24 mouse cellular contexts compared by ENCODE assay signal in the genomic region with DNA sequence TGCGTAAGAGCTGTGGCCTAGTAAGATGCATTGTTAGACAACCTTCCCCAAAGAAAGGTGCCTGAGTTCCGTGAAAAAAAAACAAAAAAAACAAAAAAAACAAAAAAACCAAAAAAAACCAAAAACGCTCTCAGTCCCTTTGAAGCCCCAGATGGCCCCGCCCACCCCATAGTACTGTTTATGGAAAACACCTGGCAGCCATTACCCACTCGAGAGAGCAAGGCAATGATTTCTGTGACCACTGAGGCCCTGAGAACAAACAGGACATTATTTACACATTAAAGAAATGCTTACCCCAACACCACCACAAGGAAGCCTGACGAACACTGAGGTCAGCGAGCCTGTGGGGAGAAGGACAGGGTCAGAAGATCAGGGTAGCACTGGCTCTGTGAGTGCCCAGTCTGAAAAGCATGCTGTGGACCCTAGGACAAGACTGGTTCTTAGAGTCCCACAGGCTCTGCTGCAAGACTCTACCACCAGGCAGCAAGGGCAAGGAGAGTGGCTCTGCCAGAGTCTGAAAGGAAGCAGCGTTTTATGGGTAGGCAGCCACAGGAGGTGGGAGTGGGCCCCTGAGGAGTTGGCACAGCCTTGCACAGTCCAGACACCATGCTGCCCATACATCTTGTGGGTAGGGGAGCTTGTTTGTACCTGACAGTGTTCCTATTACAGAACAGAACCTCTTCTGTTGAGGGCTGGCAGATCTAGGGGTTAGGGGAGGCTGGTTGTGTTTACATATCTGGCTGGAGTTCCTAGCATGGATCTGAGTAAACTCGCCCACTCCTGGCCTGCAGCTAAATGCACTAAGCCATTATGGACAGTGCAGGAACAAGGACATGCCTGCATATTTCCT.
A peak's percentile ranks its signal among the peaks of the same experiment; 100 is the strongest.
DNase-seq lines count a peak whose midpoint lies in the region; ATAC-seq and TF ChIP-seq lines count a peak whose summit lies in the region.
"Had no signal": no experiment of that assay in that cellular context is flagged by ENCODE, and none has a peak within 500 bp of the region (broad histone marks: within the 10 kb centered on the region; RNA-seq: fewer than 3 reads in every experiment).

No protein-coding gene starts in this region.

- no peak overlapping the region for H3K4me2 ChIP-seq in limb, embryonic 14.5 days (replicated peaks; ENCODE audit: low read depth, low read length, severe bottlenecking)
- H3K4me2 ChIP-seq: forebrain, embryonic 13.5 days; midbrain, embryonic 15.5 days had no signal

- H3K36me3 ChIP-seq in limb, embryonic 14.5 days (ENCODE audit: control insufficient read depth, insufficient read depth, low read length), result peaks cover 61% of the 10 kb centered on the region
- no peaks in the 10 kb centered on the region for H3K36me3 ChIP-seq in heart, adult 2 months (ENCODE audit: control insufficient read depth, insufficient read depth, low read length)

- no peak for TF ChIP-seq POLR2A in limb, embryonic 14.5 days (IDR thresholded peaks at IDR 0.05; ENCODE audit: borderline replicate concordance, extremely low read depth, insufficient read depth, insufficient read length)
- TF ChIP-seq POLR2A in heart, adult 2 months (IDR thresholded peaks at IDR 0.05; ENCODE audit: insufficient read depth, low read depth, low read length), result no peak

- intact Hi-C loops in heart, adult 2 months (cut with DNase I), result loop anchor here (5.0 kb wide), 1 partner anchor 648 kb away; no protein-coding TSS in a partner anchor

- no peak for TF ChIP-seq EP300 in heart, adult 2 months (IDR thresholded peaks at IDR 0.05; ENCODE audit: insufficient read depth, low read depth, low read length)

- WGBS in limb, embryonic 14.5 days, result 33% methylated on average over 9 of the region's 9 CpGs
- WGBS in heart, adult 2 months, result 85% methylated on average over 9 of the region's 9 CpGs

- no peak for ATAC-seq in limb, embryonic 14.5 days (ENCODE audit: low FRiP score, low read depth)
- no peak for ATAC-seq in erythroblast, adult 5-6 weeks (replicated peaks; ENCODE audit: low FRiP score, poor library complexity, severe bottlenecking)
- ATAC-seq: CD4-positive, CD25-positive, alpha-beta regulatory T cell, adult 4 months; forebrain, embryonic 13.5 days; midbrain, embryonic 15.5 days had no signal

- H3K4me3 ChIP-seq in limb, embryonic 14.5 days (replicated peaks; ENCODE audit: low read length), result no peak overlapping the region
- H3K4me3 ChIP-seq in heart, adult 2 months, result no peak overlapping the region
- H3K4me3 ChIP-seq: forebrain, embryonic 13.5 days; heart, embryonic 10.5 days; hindbrain, embryonic 10.5 days; midbrain, embryonic 15.5 days had no signal

- peak; percentile 56 for DNase-seq in embryo, embryonic 11 days
- DNase-seq in embryo, embryonic 10 days (ENCODE audit: low spot score), result no peak
- peak; percentile 11 for DNase-seq in embryo, embryonic 11.5 days (ENCODE audit: low read depth, low spot score)
- peak; percentile 64 for DNase-seq in fat pad, adult 2 months (ENCODE audit: extremely low read depth, low read depth, low spot score)
- peak; percentile 22 for DNase-seq in limb, embryonic 14.5 days (ENCODE audit: low spot score)
- no peak for DNase-seq in heart, adult 2 months
- DNase-seq in MN1 (ENCODE audit: low spot score), result no peak
- DNase-seq: adrenal gland, postnatal 25 days; cerebellum, adult 11 months; cerebellum, postnatal 10 days; gastrocnemius, postnatal 36 days; kidney, adult 18-20 months; kidney, postnatal 25 days; lung, postnatal 14 days; retina, postnatal 1 day; right cerebral cortex, postnatal 4 days; thymus, postnatal 25 days had no signal

- H3K9me3 ChIP-seq in limb, embryonic 14.5 days (ENCODE audit: control insufficient read depth, low read length), result no peaks in the 10 kb centered on the region
- H3K9me3 ChIP-seq: forebrain, embryonic 13.5 days; heart, embryonic 10.5 days; hindbrain, embryonic 10.5 days; midbrain, embryonic 15.5 days had no signal

- H3K9ac ChIP-seq in limb, embryonic 14.5 days (ENCODE audit: low read depth, low read length, severe bottlenecking), result no peak overlapping the region
- no peak overlapping the region for H3K9ac ChIP-seq in heart, adult 2 months (ENCODE audit: low read depth, low read length)
- H3K9ac ChIP-seq: forebrain, embryonic 13.5 days; midbrain, embryonic 15.5 days had no signal

- H3K79me2 ChIP-seq in heart, adult 2 months (replicated peaks; ENCODE audit: control insufficient read depth, insufficient read depth, low read length), result no peaks in the 10 kb centered on the region

- peaks cover 40% of the 10 kb centered on the region for H3K4me1 ChIP-seq in limb, embryonic 14.5 days (ENCODE audit: control insufficient read depth, insufficient read depth, low read length)
- H3K4me1 ChIP-seq in heart, adult 2 months (ENCODE audit: control insufficient read depth, insufficient read depth, low read length), result no peaks in the 10 kb centered on the region
- H3K4me1 ChIP-seq: forebrain, embryonic 13.5 days had no signal

- TF ChIP-seq CTCF in heart, adult 2 months (IDR thresholded peaks at IDR 0.05), result no peak

- H3K27me3 ChIP-seq in limb, embryonic 14.5 days (ENCODE audit: control insufficient read depth, insufficient read depth, low read length), result no peaks in the 10 kb centered on the region
- H3K27me3 ChIP-seq in heart, adult 2 months (ENCODE audit: control insufficient read depth, insufficient read depth, low read length), result no peaks in the 10 kb centered on the region
- H3K27me3 ChIP-seq: forebrain, embryonic 13.5 days; midbrain, embryonic 15.5 days had no signal

- H3K27ac ChIP-seq in limb, embryonic 14.5 days (replicated peaks; ENCODE audit: low read depth, low read length), result peak overlapping the region; percentile 65
- no peak overlapping the region for H3K27ac ChIP-seq in heart, adult 2 months
- H3K27ac ChIP-seq: heart, embryonic 10.5 days; hindbrain, embryonic 10.5 days; midbrain, embryonic 15.5 days; stomach, postnatal 0 days had no signal

Comparison
In these comparisons a context has a peak if more than half of its experiments do, and no peak if none do; other contexts are left out.
1. DNase-seq: peak in embryo, embryonic 11 days (single experiment), embryo, embryonic 11.5 days (single experiment), fat pad, adult 2 months (single experiment) and limb, embryonic 14.5 days (single experiment); none in embryo, embryonic 10 days (single experiment), heart, adult 2 months (0 of 2) and MN1 (single experiment).